ENCODE assay signal across 18 mouse cellular contexts in genomic region chr5:117706633-117707032, GRCm38 (mm10).
DNase-seq lines count a peak whose midpoint lies in the region; ATAC-seq and TF ChIP-seq lines count a peak whose summit lies in the region.
"Had no signal": no experiment of that assay in that cellular context is flagged by ENCODE, and none has a peak within 500 bp of the region (broad histone marks: within the 10 kb centered on the region; RNA-seq: fewer than 3 reads in every experiment).

No protein-coding gene starts in this region.

- H3K9ac ChIP-seq in kidney, embryonic 14.5 days (ENCODE audit: low read depth, low read length), result no peak overlapping the region
- H3K9ac ChIP-seq in neural tube, embryonic 12.5 days, result no peak overlapping the region
- no peak overlapping the region for H3K9ac ChIP-seq in neural tube, embryonic 15.5 days (replicated peaks)
- H3K9ac ChIP-seq in hindbrain, embryonic 12.5 days, result no peak overlapping the region
- no peak overlapping the region for H3K9ac ChIP-seq in stomach, postnatal 0 days (ENCODE audit: low read length)
- H3K9ac ChIP-seq: heart, embryonic 13.5 days; liver, embryonic 12.5 days; lung, embryonic 14.5 days had no signal

- H3K4me3 ChIP-seq in kidney, embryonic 14.5 days (ENCODE audit: low read length), result no peak overlapping the region
- H3K4me3 ChIP-seq in neural tube, embryonic 12.5 days, result no peak overlapping the region
- no peak overlapping the region for H3K4me3 ChIP-seq in neural tube, embryonic 15.5 days (replicated peaks)
- no peak overlapping the region for H3K4me3 ChIP-seq in hindbrain, embryonic 12.5 days
- H3K4me3 ChIP-seq in stomach, postnatal 0 days (ENCODE audit: low read depth, low read length), result no peak overlapping the region
- H3K4me3 ChIP-seq: heart, embryonic 13.5 days; left cerebral cortex, adult 2 months; liver, embryonic 12.5 days had no signal

- H3K27me3 ChIP-seq in kidney, embryonic 14.5 days (ENCODE audit: control insufficient read depth, insufficient read depth, low read length), result no peaks in the 10 kb centered on the region
- H3K27me3 ChIP-seq in neural tube, embryonic 12.5 days (replicated peaks), result no peaks in the 10 kb centered on the region
- H3K27me3 ChIP-seq in neural tube, embryonic 15.5 days (replicated peaks), result no peaks in the 10 kb centered on the region
- no peaks in the 10 kb centered on the region for H3K27me3 ChIP-seq in hindbrain, embryonic 12.5 days
- H3K27me3 ChIP-seq in stomach, postnatal 0 days (ENCODE audit: control insufficient read depth, insufficient read depth, low read length), result no peaks in the 10 kb centered on the region
- H3K27me3 ChIP-seq: heart, embryonic 13.5 days; liver, embryonic 12.5 days had no signal

- peak; percentile 83 for ATAC-seq in kidney, embryonic 14.5 days (ENCODE audit: low FRiP score, low TSS enrichment)
- ATAC-seq in neural tube, embryonic 12.5 days (ENCODE audit: low FRiP score, low read depth), result peak; percentile 76; the same call in 1 of the 2 replicates
- no peak for ATAC-seq in neural tube, embryonic 15.5 days (ENCODE audit: low FRiP score)
- ATAC-seq in hindbrain, embryonic 12.5 days (ENCODE audit: low FRiP score), result peak; percentile 51; the same call in 1 of the 2 replicates
- ATAC-seq in stomach, postnatal 0 days (ENCODE audit: low FRiP score, low TSS enrichment), result no peak
- ATAC-seq: intestine, embryonic 16.5 days; liver, embryonic 12.5 days; midbrain, embryonic 16.5 days had no signal

- no peak overlapping the region for H3K4me2 ChIP-seq in kidney, embryonic 14.5 days (replicated peaks; ENCODE audit: low read depth, low read length)
- no peak overlapping the region for H3K4me2 ChIP-seq in neural tube, embryonic 12.5 days (replicated peaks)
- no peak overlapping the region for H3K4me2 ChIP-seq in neural tube, embryonic 15.5 days
- no peak overlapping the region for H3K4me2 ChIP-seq in hindbrain, embryonic 12.5 days (replicated peaks)
- no peak overlapping the region for H3K4me2 ChIP-seq in stomach, postnatal 0 days (replicated peaks; ENCODE audit: low read depth)
- H3K4me2 ChIP-seq: heart, embryonic 13.5 days; liver, embryonic 12.5 days; lung, embryonic 14.5 days had no signal

- 3% methylated on average over 11 of the region's 11 CpGs for WGBS in kidney, embryonic 14.5 days
- whole genome bisulfite sequencing in neural tube, embryonic 12.5 days, result 3% methylated on average over 11 of the region's 11 CpGs
- WGBS in neural tube, embryonic 15.5 days, result 4% methylated on average over 11 of the region's 11 CpGs
- WGBS in hindbrain, embryonic 12.5 days, result 21% methylated on average over 11 of the region's 11 CpGs
- WGBS in stomach, postnatal 0 days, result 33% methylated on average over 11 of the region's 11 CpGs

- H3K27ac ChIP-seq in kidney, embryonic 14.5 days (ENCODE audit: low read depth, low read length), result no peak overlapping the region; the same call in 1 of the 2 replicates
- H3K27ac ChIP-seq in neural tube, embryonic 12.5 days, result no peak overlapping the region
- no peak overlapping the region for H3K27ac ChIP-seq in neural tube, embryonic 15.5 days (replicated peaks)
- H3K27ac ChIP-seq in hindbrain, embryonic 12.5 days, result no peak overlapping the region
- no peak overlapping the region for H3K27ac ChIP-seq in stomach, postnatal 0 days (replicated peaks)
- H3K27ac ChIP-seq: heart, embryonic 13.5 days; left cerebral cortex, adult 2 months; liver, embryonic 12.5 days had no signal

- H3K4me1 ChIP-seq in kidney, embryonic 14.5 days (ENCODE audit: control insufficient read depth, insufficient read depth, low read length), result 0 out of 2 replicates have a peak, but pooled peaks cover 10% of the 10 kb centered on the region
- H3K4me1 ChIP-seq in neural tube, embryonic 12.5 days, result peaks cover 22% of the 10 kb centered on the region; the same call in 1 of the 2 replicates
- H3K4me1 ChIP-seq in neural tube, embryonic 15.5 days, result peaks cover 19% of the 10 kb centered on the region
- H3K4me1 ChIP-seq in hindbrain, embryonic 12.5 days, result peaks cover 12% of the 10 kb centered on the region
- no peaks in the 10 kb centered on the region for H3K4me1 ChIP-seq in stomach, postnatal 0 days (replicated peaks; ENCODE audit: control insufficient read depth, insufficient read depth)
- H3K4me1 ChIP-seq: liver, embryonic 12.5 days had no signal

- no peak for DNase-seq in kidney, adult 8-10 months
- DNase-seq in cerebellum, postnatal 36 days, result no peak
- DNase-seq in stomach, postnatal 0 days (ENCODE audit: low spot score), result no peak
- DNase-seq: adrenal gland, postnatal 10 days; B cell, adult 2 months; cerebellum, adult 11-12 months; heart, postnatal 36 days; lung, embryonic 14.5 days; thymus, adult 18-20 months had no signal

- no peak for TF ChIP-seq EP300 in stomach, postnatal 0 days (optimal IDR thresholded peaks at IDR 0.05)

- peaks cover 11% of the 10 kb centered on the region; the same call in 1 of the 2 replicates for H3K9me3 ChIP-seq in kidney, embryonic 14.5 days (ENCODE audit: control insufficient read depth, low read length)
- 0 out of 2 replicates have a peak, but pooled peaks cover 4% of the 10 kb centered on the region for H3K9me3 ChIP-seq in neural tube, embryonic 12.5 days
- H3K9me3 ChIP-seq in neural tube, embryonic 15.5 days (replicated peaks), result no peaks in the 10 kb centered on the region
- peaks cover 4% of the 10 kb centered on the region; the same call in 1 of the 2 replicates for H3K9me3 ChIP-seq in hindbrain, embryonic 12.5 days (replicated peaks)
- no peaks in the 10 kb centered on the region for H3K9me3 ChIP-seq in stomach, postnatal 0 days (ENCODE audit: control insufficient read depth, low read length)
- H3K9me3 ChIP-seq: heart, embryonic 13.5 days had no signal

- TF ChIP-seq CTCF in stomach, postnatal 0 days (IDR thresholded peaks at IDR 0.05; ENCODE audit: low read depth), result no peak

- H3K36me3 ChIP-seq in kidney, embryonic 14.5 days (ENCODE audit: control insufficient read depth, insufficient read depth, low read length), result no peaks in the 10 kb centered on the region
- no peaks in the 10 kb centered on the region; the same call in 1 of the 2 replicates for H3K36me3 ChIP-seq in neural tube, embryonic 12.5 days
- peaks cover 7% of the 10 kb centered on the region; the same call in 1 of the 2 replicates for H3K36me3 ChIP-seq in neural tube, embryonic 15.5 days
- H3K36me3 ChIP-seq in hindbrain, embryonic 12.5 days, result peaks cover 4% of the 10 kb centered on the region; the same call in 1 of the 2 replicates
- no peaks in the 10 kb centered on the region for H3K36me3 ChIP-seq in stomach, postnatal 0 days (ENCODE audit: control insufficient read depth, insufficient read depth, low read length)
- H3K36me3 ChIP-seq: heart, embryonic 13.5 days; liver, embryonic 12.5 days had no signal

Comparison
In these comparisons a context has a peak if more than half of its experiments do, and no peak if none do; other contexts are left out.
1. ATAC-seq: peak in kidney, embryonic 14.5 days (single experiment), neural tube, embryonic 12.5 days (single experiment) and hindbrain, embryonic 12.5 days (single experiment); none in neural tube, embryonic 15.5 days (single experiment) and stomach, postnatal 0 days (single experiment).